In genomic region chr1:64735781-64736680, GRCm38 (mm10) we compare ENCODE assay signal across 8 mouse cellular contexts. TPM values are rescaled to one million over a fixed set of nuclear protein-coding genes. Genes with fewer than 3 reads are reported as not detected.
A peak's percentile ranks its signal among the peaks of the same experiment; 100 is the strongest.
DNase-seq lines count a peak whose midpoint lies in the region; ATAC-seq lines count a peak whose summit lies in the region.

No protein-coding gene starts in this region.

- peaks cover 86% of the 10 kb centered on the region for H3K27me3 ChIP-seq in forebrain, embryonic 13.5 days
- peaks cover 78% of the 10 kb centered on the region for H3K27me3 ChIP-seq in limb, embryonic 10.5 days (ENCODE audit: low read depth, poor library complexity, severe bottlenecking)
- H3K27me3 ChIP-seq in midbrain, embryonic 11.5 days (ENCODE audit: control insufficient read depth, insufficient read depth, low read length) = peaks cover 41% of the 10 kb centered on the region

- WGBS in forebrain, embryonic 13.5 days = 4% methylated on average over 73 of the region's 75 CpGs
- WGBS in limb, embryonic 10.5 days = 9% methylated on average over 75 of the region's 75 CpGs
- WGBS in midbrain, embryonic 11.5 days = 7% methylated on average over 75 of the region's 75 CpGs

- no peak for DNase-seq in frontal cortex, postnatal 36 days (ENCODE audit: low spot score in 2 of 2)
- DNase-seq in limb, embryonic 10.5 days (ENCODE audit: low spot score) = peak; percentile 77
- peak; percentile 96 for DNase-seq in midbrain, embryonic 11.5 days (ENCODE audit: low spot score, missing footprints)
- peak; percentile 15 to 23 for DNase-seq in spleen, postnatal 14 days (ENCODE audit: low spot score in 2 of 2)

- H3K36me3 ChIP-seq in forebrain, embryonic 13.5 days (ENCODE audit: poor library complexity, severe bottlenecking) = no peaks in the 10 kb centered on the region
- no peaks in the 10 kb centered on the region for H3K36me3 ChIP-seq in limb, embryonic 10.5 days
- no peaks in the 10 kb centered on the region for H3K36me3 ChIP-seq in midbrain, embryonic 11.5 days (ENCODE audit: control insufficient read depth, insufficient read depth, low read length)

- H3K4me1 ChIP-seq in forebrain, embryonic 13.5 days = peaks cover 60% of the 10 kb centered on the region
- peaks cover 46% of the 10 kb centered on the region for H3K4me1 ChIP-seq in limb, embryonic 10.5 days
- peaks cover 31% of the 10 kb centered on the region for H3K4me1 ChIP-seq in midbrain, embryonic 11.5 days (ENCODE audit: control insufficient read depth, insufficient read depth, low read length)

- no peak overlapping the region for H3K27ac ChIP-seq in forebrain, embryonic 13.5 days
- peak overlapping the region; percentile 21; the same call in 1 of the 2 replicates for H3K27ac ChIP-seq in limb, embryonic 10.5 days
- H3K27ac ChIP-seq in midbrain, embryonic 11.5 days (ENCODE audit: low read depth, low read length) = no peak overlapping the region

- H3K9me3 ChIP-seq in forebrain, embryonic 13.5 days (replicated peaks) = no peaks in the 10 kb centered on the region
- no peaks in the 10 kb centered on the region for H3K9me3 ChIP-seq in limb, embryonic 10.5 days (replicated peaks)
- no peaks in the 10 kb centered on the region for H3K9me3 ChIP-seq in midbrain, embryonic 11.5 days (ENCODE audit: control insufficient read depth, low read length)

- peak; percentile 25; the same call in 1 of the 2 replicates for ATAC-seq in frontal cortex, adult (ENCODE audit: low TSS enrichment)
- ATAC-seq in cerebellum, adult (ENCODE audit: insufficient number of reproducible peaks, low FRiP score, low TSS enrichment) = 0 out of 2 replicates have a peak, but pooled peaks have one; percentile 5
- no peak for ATAC-seq in forebrain, embryonic 13.5 days
- ATAC-seq in hematopoietic stem cell, adult 5-6 weeks (replicated peaks in 1 of 2; ENCODE audit: insufficient read depth in 1 of 2, low FRiP score in 2 of 2, low TSS enrichment in 1 of 2, low read depth in 1 of 2, poor library complexity in 2 of 2, severe bottlenecking in 2 of 2) = peak; percentile 9 to 19; a peak in 1 of 4 replicates
- ATAC-seq in midbrain, embryonic 11.5 days (ENCODE audit: low FRiP score) = peak; percentile 4; the same call in 1 of the 2 replicates

- peak overlapping the region; percentile 67 for H3K9ac ChIP-seq in forebrain, embryonic 13.5 days
- peak overlapping the region; percentile 55 for H3K9ac ChIP-seq in midbrain, embryonic 11.5 days (ENCODE audit: low read length)

- peak overlapping the region; percentile 57 for H3K4me3 ChIP-seq in forebrain, embryonic 13.5 days
- peak overlapping the region; percentile 70 for H3K4me3 ChIP-seq in limb, embryonic 10.5 days
- peak overlapping the region; percentile 58 for H3K4me3 ChIP-seq in midbrain, embryonic 11.5 days (ENCODE audit: low read depth, low read length)

- H3K4me2 ChIP-seq in forebrain, embryonic 13.5 days = peak overlapping the region; percentile 98
- peak overlapping the region; percentile 97 for H3K4me2 ChIP-seq in midbrain, embryonic 11.5 days

RNA-seq across cellular contexts. Expression of gene Fzd5, which starts 1.5 kb away (rescaled TPM):
- 0.56 and 0.65 TPM in 2 replicates for polyA plus RNA-seq in forebrain, embryonic 13.5 days (2015; fragmentation: Nextera tagmentation; extraction: Ambion mirVana)
- total RNA-seq in hematopoietic stem cell, adult 5-6 weeks (2017) = 4.2 and 4.3 TPM in 2 replicates
- polyA plus RNA-seq in limb, embryonic 10.5 days (2016; fragmentation: Nextera tagmentation; extraction: Ambion mirVana) = 0.28 and 0.29 TPM in 2 replicates
- 0.18 and 0.52 TPM in 2 replicates for polyA plus RNA-seq in midbrain, embryonic 11.5 days (2014; fragmentation: Nextera tagmentation; extraction: Ambion mirVana)

RNA-seq across cellular contexts. Expression of gene Ccnyl1, which starts 45.8 kb away (rescaled TPM):
- polyA plus RNA-seq in forebrain, embryonic 13.5 days (2015; fragmentation: Nextera tagmentation; extraction: Ambion mirVana) = 4.2 and 4.3 TPM in 2 replicates
- 3.9 and 6.2 TPM in 2 replicates for total RNA-seq in hematopoietic stem cell, adult 5-6 weeks (2017)
- 6.4 TPM in 2 replicates for polyA plus RNA-seq in limb, embryonic 10.5 days (2016; fragmentation: Nextera tagmentation; extraction: Ambion mirVana)
- 10.2 and 12.9 TPM in 2 replicates for polyA plus RNA-seq in midbrain, embryonic 11.5 days (2014; fragmentation: Nextera tagmentation; extraction: Ambion mirVana)

Comparison
In these comparisons a context has a peak if more than half of its experiments do, and no peak if none do; other contexts are left out.
1. DNase-seq: peak in limb, embryonic 10.5 days (single experiment), midbrain, embryonic 11.5 days (single experiment) and spleen, postnatal 14 days (2 of 2); none in frontal cortex, postnatal 36 days (0 of 2).
2. Peak in every context shown above with its lines, with median percentiles within 50 percentile points of each other: H3K4me3 ChIP-seq.